Mouse (Mus musculus): ENCODE data around the gene Osbp. TPM values are rescaled to one million over a fixed set of nuclear protein-coding genes. Genes with fewer than 3 reads are reported as not detected.

The Osbp gene
- 3.2 TPM for polyA plus RNA-seq (2017; shearing (Covaris generic))

DNA sequence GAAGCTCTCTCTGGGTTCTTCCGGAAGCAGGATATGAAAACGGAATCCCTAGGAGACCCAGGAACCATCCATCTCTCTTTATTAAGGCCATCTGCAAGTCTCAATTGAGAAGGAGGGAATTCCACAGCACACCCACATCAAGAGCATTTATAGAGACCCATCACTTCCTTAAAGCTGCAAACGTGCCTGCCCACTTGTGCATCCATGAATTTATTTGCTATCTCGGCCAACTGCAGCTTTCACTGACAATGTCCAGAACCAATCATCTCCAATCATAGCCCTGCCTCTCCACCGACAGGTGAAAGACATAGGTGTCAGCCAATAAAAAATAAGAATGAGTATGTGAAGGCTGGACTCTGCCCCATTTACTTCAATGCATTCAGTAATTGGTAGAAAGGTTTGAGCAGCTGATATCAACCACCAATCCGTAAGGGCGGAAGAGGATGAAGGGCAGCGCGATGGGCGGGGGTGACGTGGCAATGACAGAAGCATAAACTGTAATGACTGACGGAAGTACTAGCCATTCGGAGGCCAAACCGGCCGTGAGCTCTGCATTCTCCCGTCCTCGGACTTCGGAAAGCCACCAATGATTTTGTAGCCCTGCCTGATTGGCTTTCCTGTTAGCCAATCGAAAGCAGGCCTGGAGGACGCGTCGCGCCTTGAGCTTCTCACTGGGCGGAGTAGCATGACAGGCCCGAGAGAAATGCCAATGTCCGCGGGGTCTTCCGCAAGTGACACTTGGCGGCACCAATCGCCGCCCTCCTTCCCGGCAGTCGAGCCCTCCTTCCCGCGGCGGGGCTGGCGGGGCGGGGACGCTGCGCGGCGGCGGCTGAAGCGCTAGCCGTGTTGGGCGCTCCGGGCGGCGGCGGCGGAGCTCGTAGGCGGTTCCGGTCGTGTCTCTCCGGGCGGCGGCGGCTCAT lies at the start of gene Osbp:
TSS of gene Osbp (plus strand) at position 919 of the 920 bp plus-strand sequence.

DNA sequence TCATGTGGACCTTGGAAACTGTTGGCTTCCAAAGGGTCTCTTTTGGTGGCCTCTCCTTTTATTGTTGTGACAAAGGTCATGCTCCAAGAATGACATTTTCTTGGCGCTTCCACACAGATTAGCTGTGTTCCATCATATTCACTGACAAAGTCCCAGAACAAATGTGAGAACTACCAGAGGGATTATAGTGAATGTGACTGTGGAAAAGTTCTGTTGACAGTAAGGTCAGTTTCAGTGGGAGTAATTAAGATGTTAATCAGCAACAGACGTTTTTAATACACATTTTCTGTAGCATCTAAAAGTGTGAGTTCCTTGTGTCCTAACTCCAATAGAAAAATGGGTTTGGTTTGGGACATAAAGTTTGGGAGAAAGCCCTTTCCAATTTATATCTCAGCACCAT lies 75.5 kb downstream of the Osbp start, which contains the start of gene Olfr1423:
TSS of gene Olfr1423 (minus strand) at position 101 of the 400 bp plus-strand sequence.

Other genes with a start within 250 kb of the Osbp start
- gene Gif, start 218.4 kb upstream of the Osbp start, polyA plus RNA-seq (2017; shearing (Covaris generic)), result not detected
- 51.6 TPM for gene Mrpl16, start 195.6 kb upstream of the Osbp start, polyA plus RNA-seq (2017; shearing (Covaris generic))
- 2.0 TPM for gene Stx3, start 146.5 kb upstream of the Osbp start, polyA plus RNA-seq (2017; shearing (Covaris generic))
- gene Olfr1417, start 126.7 kb upstream of the Osbp start, polyA plus RNA-seq (2017; shearing (Covaris generic)), result not detected
- gene Olfr1418, start 104.9 kb upstream of the Osbp start, polyA plus RNA-seq (2017; shearing (Covaris generic)), result not detected
- gene Olfr1419, start 90.8 kb upstream of the Osbp start, polyA plus RNA-seq (2017; shearing (Covaris generic)), result not detected
- gene Olfr1420, start 79.4 kb upstream of the Osbp start, polyA plus RNA-seq (2017; shearing (Covaris generic)), result not detected
- gene Patl1, start 53.5 kb upstream of the Osbp start, polyA plus RNA-seq (2017; shearing (Covaris generic)), result 19.2 TPM
- gene Olfr1423, start 75.4 kb downstream of the Osbp start, polyA plus RNA-seq (2017; shearing (Covaris generic)), result 0.05 TPM
- not detected for gene Olfr1424, start 96.7 kb downstream of the Osbp start, polyA plus RNA-seq (2017; shearing (Covaris generic))
- not detected for gene Olfr1425, start 111.8 kb downstream of the Osbp start, polyA plus RNA-seq (2017; shearing (Covaris generic))
- gene Olfr1426, start 126.1 kb downstream of the Osbp start, polyA plus RNA-seq (2017; shearing (Covaris generic)), result not detected
- not detected for gene Olfr1427, start 137.4 kb downstream of the Osbp start, polyA plus RNA-seq (2017; shearing (Covaris generic))
- not detected for gene Olfr1428, start 150.0 kb downstream of the Osbp start, polyA plus RNA-seq (2017; shearing (Covaris generic))
- not detected for gene Olfr76, start 157.3 kb downstream of the Osbp start, polyA plus RNA-seq (2017; shearing (Covaris generic))
- 0.22 TPM for gene Olfr1555-ps1, start 204.2 kb downstream of the Osbp start, polyA plus RNA-seq (2017; shearing (Covaris generic))
- not detected for gene Olfr1431, start 234.7 kb downstream of the Osbp start, polyA plus RNA-seq (2017; shearing (Covaris generic))

All from activated CD4-positive, CD25-positive, alpha-beta regulatory T cell, adult 9 weeks (primary cell).